Mouse (Mus musculus): ENCODE data around the gene Rhbdf1. TPM values are rescaled to one million over a fixed set of nuclear protein-coding genes. Genes with fewer than 3 reads are reported as not detected.

Gene Rhbdf1
- 0.58 TPM for polyA plus RNA-seq (2017; shearing (Covaris generic))

DNA sequence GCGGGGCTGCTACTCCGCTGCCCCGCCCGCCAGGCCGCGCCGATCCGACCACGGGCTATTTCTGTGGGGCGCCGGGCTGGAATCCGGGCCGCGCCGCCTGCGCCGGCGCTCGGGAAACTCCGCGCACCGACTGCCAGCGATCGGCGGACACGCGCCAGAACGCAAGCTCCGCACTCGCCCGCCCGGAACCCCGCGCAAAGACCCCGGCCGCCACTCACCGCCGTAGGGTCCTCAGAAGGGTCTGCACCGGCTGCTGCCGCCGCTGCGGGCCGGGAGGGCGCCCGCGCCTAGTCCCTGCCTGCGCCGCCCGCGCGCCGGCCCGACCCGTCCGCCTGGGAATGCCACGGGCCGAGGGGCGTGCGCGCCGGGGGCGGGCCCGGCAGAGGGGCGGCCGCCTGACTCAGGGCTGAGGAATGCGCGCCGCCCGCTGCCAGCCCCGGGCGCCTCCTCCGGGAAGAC is at the start of gene Rhbdf1:
Gene Rhbdf1, minus strand, starts transcription at position 350 of the 459 bp plus-strand sequence.

DNA sequence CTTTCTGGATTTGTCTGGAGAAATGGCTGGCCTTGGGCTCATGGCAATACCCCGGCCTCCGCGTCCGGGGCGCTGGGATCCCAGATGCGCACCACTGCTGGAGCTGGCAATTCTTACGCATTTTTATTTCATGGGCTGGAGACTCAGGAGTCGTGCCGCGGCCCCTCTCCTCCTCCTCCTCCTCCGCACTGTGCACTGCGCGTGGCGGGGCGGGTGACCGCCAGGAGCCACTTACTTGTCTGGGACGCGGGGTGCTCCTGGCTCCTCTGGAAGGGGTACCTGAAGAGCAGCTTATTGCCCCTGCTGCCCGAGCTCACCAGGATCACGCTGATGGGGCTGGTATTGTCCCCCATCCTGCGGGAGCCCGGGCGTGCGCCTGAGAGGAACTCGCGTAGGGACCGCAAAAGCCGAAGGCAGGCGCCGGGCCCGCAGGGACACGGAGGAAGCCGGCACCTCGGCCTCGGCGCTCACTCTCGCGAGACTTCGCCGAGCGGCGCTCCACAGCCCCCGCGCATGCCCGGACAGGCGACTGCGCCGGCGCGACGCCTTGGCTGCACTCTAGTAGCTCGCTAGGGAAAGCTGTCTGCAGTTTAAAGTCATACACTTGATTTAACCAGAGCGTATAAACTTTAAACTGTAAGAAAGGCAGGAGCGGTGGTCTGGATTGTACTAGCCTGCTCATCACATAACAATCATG is 45.2 kb upstream of the Rhbdf1 start, which contains the start of gene Nprl3:
Gene Nprl3, minus strand, starts transcription at position 520 of the 697 bp plus-strand sequence.

DNA sequence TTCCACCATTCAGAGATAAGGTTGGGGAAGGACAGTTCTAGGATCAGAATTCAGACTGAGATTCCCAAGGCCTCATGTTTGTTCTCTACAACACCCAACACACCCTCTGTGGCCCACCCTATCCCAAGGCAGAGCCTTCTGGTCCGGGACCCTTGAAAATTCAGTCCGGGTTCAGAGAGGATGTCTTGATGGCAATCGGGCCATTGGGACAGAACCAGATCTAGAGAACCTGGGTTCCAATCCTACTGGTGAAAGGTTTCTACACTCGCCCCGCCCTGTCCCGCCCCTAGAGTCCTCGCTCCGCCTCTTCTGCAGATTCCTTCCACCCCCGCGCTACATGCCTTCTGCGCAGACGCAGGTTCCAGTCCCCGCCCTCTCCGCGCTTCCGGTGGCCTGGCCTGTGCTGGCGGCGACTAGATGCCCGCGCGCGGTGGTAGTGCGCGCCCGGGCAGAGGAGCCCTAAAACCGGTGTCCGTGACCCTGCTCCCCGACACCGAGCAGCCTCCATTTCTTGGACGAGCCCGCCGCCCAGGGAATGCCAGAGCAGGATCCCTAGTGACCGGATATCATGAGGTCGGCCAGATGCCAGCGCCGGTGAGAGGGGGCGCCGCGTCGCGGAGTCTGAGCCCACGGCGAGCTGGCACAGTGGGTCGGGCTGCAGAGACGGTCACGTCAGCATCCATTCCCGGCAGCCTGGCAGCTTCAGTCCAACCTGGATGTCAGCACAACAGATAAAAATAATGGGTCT is 4.2 kb upstream of the Rhbdf1 start, which contains the start of gene Mpg:
Gene Mpg, plus strand, starts transcription at position 382 of the 748 bp plus-strand sequence.

DNA sequence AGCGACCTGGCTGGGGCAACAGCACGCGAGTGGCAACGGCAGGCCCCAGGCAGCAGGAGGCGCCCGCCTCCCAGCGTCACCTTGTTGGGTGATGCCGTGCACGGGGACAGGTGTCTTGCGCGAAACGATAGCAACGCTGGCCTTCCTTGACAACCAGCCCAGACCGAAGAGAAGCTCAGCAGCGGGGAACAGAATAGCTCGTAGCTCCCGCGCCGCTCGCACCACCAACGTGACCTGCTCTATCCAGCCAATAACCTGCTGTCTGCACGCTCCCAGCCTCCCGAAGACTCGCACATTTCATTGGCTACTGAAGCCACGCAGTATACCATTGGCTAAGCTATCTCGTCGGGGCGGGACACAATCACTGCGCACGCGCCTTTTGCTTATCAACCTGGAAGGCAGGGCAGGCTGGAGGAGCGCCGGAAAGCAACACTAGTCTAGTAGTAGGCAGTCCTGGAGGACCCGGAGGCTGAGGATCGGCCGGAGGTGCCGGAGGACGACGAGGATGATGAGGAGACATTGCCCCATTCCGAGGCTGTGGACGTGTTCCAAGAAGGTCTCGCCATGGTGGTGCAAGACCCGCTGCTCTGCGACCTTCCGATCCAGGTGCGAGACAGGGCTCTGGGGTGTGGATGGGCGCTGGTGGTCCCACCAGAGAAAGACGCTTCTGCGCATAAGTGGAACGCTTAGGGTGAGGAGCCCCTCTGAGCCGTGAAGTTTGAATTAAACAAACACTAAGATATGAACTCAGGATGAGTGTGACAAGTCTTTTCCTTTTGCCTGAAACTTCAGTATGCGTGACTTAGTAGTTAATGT is 16.8 kb downstream of the Rhbdf1 start, which contains the start of gene Snrnp25:
Gene Snrnp25, plus strand, starts transcription at position 358 of the 816 bp plus-strand sequence.

DNA sequence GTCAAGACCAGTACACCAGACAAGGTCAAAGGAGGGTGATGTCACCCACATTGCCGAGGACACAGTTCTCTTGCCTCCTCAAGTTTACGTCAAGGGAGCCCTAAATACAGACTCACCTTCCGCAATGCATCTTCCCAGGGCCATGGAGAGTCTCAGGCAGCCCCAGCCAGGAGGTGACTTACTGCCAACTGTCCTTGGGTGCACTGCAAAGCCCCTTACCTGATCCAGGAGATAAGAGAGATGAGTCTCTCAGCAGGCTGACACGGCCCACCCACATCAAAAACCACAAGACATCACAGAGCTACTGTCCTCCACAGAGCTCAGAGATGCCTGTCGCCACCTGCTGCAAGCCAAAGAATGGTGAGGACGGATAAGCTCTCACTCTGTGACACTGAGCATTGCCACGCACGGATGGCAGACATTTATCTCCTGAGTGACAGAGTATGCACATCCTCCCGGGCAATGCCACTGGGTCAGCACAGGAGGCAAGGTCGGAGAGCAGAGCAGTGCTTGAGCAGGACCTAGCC is 22.0 kb downstream of the Rhbdf1 start, which contains the start of gene Il9r:
Gene Il9r, minus strand, starts transcription at position 205 of the 527 bp plus-strand sequence.

Other genes starting within 250 kb of the Rhbdf1 start
- 175 TPM for gene Nsg2, start 221.8 kb downstream of the Rhbdf1 start, polyA plus RNA-seq (2017; shearing (Covaris generic))
- 16.3 TPM for gene Il9r, start 22.0 kb downstream of the Rhbdf1 start, polyA plus RNA-seq (2017; shearing (Covaris generic))
- 55.7 TPM for gene Snrnp25, start 16.9 kb downstream of the Rhbdf1 start, polyA plus RNA-seq (2017; shearing (Covaris generic))
- 41.0 TPM for gene Mpg, start 4.2 kb upstream of the Rhbdf1 start, polyA plus RNA-seq (2017; shearing (Covaris generic))
- 82.0 TPM for gene Nprl3, start 45.4 kb upstream of the Rhbdf1 start, polyA plus RNA-seq (2017; shearing (Covaris generic))
- gene Hba-x, start 54.1 kb upstream of the Rhbdf1 start, polyA plus RNA-seq (2017; shearing (Covaris generic)) = not detected
- gene Hba-a1, start 61.2 kb upstream of the Rhbdf1 start, polyA plus RNA-seq (2017; shearing (Covaris generic)) = 55.9 TPM
- gene Hbq1b, start 64.7 kb upstream of the Rhbdf1 start, polyA plus RNA-seq (2017; shearing (Covaris generic)) = not detected
- gene Hba-a2, start 74.2 kb upstream of the Rhbdf1 start, polyA plus RNA-seq (2017; shearing (Covaris generic)) = 81.6 TPM
- gene Hbq1a, start 77.8 kb upstream of the Rhbdf1 start, polyA plus RNA-seq (2017; shearing (Covaris generic)) = not detected
- gene Sh3pxd2b, start 125.5 kb upstream of the Rhbdf1 start, polyA plus RNA-seq (2017; shearing (Covaris generic)) = not detected
- gene Ubtd2, start 233.1 kb upstream of the Rhbdf1 start, polyA plus RNA-seq (2017; shearing (Covaris generic)) = 2.5 TPM